Mouse (Mus musculus) MN1 (cell line): ENCODE results near the gene Fblim1.
A peak's percentile ranks its signal among the peaks of the same experiment; 100 is the strongest.

Experiments used
- DNase-seq: peaks from one replicate; pipeline ENCODE4 v3.0.0-alpha.2; 2016; ENCODE audit warnings: low spot score

Fblim1 gene

DNA sequence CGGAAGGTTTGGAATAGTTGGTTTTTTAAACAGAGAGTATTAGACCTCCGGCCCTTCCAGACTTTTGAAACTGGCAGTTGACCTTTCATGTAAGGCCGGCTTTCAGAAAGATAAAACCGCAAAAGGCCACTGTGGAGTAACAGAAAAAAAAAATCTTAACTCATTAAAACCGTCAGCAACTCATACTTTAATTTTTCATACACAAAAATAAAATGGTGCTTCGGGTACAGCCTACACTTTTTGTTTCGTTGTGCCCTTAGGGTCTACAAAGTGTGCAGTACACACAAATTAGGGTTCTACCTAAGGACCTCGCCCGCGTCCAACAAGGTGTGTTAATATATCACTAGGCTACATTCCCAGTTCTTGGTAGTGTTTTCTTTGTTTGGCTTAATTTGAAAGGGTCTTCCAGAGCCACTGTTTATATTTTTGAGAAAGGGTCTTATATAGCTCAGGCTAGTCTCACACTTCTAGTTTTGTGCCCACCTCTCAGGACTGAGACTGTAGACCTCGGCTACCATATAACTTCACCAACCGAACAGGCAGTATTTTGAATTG is 66.6 kb downstream of the Fblim1 start:
- no peak for DNase-seq

- peak; percentile 97 for DNase-seq
Measured at GRCm38 (mm10) chr4:141538408-141539212, 67.3 kb downstream of the Fblim1 start, which contains the start of gene Spen. Gene Spen, minus strand, starts transcription at chr4:141538597.

DNA sequence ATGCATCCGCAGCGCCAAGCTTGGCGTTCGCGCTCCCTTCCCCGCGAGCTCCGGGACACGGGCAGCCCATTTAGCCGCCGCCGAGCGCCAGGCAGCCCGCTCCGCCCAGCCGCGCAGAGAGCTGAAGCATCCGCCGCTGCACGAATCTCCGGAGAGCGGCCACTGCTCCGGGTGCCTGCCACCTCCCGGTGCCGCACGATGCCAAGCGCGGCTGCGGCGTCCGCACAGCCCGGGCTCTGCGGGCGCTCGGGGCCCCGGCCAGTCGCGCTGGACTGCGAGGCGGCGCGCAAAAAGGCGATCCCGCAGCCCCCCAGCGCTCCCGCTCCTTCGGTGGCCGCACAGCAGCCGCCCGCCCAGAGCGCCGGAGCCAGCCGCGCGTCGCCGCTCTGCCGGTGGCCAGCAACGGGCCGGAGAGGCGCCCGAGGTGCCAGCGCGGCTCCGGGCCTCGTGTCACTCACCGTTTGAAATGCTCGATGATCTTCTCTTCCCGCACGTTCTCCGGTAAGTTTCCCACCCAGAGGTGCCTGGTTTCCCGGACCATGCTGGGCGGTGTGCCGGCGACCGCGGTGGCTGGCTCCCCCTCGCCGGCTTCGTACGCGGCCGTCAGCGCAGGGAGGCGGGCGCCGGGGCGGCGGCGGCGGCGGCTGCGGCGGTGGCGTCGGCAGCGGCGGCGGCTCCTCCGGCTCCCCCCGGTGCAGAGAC is 68.0 kb downstream of the Fblim1 start:
- peak; percentile 39 for DNase-seq

GRCm38 (mm10) chr4:141537226-141537610 is 68.7 kb downstream of the Fblim1 start:
- no peak for DNase-seq

- DNase-seq = peak; percentile 53
Measured at GRCm38 (mm10) chr4:141536291-141537225, 69.3 kb downstream of the Fblim1 start.

GRCm38 (mm10) chr4:141534947-141535680 is 70.8 kb downstream of the Fblim1 start:
- peak; percentile 69 for DNase-seq

- no peak for DNase-seq
Measured at GRCm38 (mm10) chr4:141530979-141531378, 74.9 kb downstream of the Fblim1 start.

DNA sequence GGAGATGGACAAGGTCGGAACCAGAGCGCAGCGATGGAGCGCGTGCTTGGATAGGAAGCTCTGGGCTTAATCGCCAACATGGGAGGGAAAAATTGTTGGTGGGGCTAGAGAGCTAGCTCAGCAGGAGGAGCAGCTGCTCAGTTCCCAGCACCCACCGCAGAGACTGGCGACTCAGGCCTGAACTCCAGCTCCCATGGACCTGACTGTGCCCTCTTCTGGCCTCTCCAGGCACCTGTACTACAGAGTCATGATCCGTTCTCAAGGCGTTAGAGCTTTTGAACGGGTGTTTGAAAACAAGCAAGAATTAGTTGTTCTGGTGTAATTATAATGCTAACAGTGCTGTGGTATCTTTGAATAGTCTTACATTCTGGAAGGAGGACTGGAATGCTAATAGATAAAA is 77.0 kb downstream of the Fblim1 start:
- no peak for DNase-seq

DNA sequence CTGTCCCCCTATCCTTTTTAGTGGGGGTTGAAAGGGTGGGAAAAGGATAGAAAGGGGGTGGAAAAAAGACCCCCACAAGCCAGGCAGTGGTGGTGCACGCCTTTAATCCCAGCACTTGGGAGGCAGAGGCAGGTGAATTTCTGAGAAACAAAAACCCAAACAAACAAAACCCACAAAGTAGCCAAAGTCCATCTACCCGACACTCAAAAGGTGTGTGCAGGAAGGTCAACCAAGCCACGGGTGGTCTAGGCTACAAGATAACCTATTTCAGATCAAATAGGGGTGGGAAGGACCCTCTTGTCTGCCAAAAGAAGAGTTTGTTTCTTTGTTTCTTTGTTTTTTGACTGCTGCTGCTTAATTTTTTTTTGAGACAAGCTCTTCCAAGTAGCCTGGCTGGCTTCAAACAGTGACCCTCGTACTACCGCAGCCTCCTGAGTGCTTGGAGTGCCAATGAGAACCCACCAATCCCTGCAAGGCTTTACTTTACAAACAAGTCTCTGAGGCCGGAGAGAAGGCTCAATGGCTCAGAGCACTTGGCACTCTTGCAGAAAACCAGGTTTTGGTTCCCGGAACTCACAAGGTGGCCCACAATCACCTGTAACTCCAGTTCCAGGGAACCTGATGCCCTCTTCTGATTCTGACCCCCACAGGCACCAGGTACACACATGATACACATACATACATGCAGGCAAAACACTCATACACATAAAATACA is 78.8 kb downstream of the Fblim1 start:
- no peak for DNase-seq
